Mouse (Mus musculus): ENCODE results near the gene Uaca.
"Not testable (repeated sequence)": the region's sequence is repeated elsewhere in the genome, so short reads cannot be mapped to it uniquely, and the experiment has no call there.

Gene Uaca

DNA sequence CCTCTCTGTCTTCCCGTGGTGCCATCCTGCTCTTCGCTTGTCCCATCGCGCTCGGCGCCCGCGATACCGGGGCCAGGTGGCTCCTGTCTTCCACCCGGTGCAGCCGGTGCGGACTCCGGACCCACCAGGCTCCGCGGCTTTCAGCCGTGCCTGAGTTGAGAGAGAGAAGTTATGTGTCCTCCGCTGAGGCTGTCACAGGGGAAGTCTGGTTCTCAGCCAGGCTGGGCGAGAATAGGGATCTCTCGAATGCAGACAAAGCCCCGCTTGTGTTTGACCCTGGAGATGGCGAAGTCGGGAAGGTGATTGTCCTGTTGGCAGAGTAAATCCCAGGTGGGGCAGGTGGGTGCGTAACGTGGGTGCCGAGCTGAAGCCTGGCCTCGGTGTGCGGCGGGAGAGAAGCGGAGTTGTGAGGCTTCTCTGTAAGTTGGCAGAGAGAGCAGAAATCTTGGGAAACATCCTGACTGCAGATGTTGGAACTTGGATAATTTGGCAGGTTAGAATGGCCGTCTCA is 554 bp downstream of the Uaca start:
- no peak for DNase-seq (ENCODE audit: low read depth, low spot score)

DNA sequence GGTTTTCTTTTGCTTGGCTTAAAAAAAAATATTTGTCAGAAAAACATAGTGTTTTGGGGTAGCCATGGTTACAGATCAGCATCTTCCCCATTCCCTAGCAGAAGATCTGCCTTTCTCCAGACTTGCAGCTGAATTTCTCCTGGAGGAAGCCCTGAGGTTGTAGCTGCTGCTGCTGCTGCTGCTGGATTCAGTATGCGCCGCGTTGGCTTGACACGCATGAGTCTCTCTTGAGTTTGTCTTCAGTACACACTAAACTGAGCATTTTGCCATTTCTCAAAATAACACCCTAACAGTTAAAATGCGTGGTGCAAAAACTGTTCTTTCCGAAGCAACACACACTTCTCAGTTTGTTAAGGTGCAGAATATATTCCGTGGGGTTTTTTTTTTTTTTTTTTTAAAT is 1.7 kb downstream of the Uaca start:
- DNase-seq (ENCODE audit: low read depth, low spot score): no peak

DNA sequence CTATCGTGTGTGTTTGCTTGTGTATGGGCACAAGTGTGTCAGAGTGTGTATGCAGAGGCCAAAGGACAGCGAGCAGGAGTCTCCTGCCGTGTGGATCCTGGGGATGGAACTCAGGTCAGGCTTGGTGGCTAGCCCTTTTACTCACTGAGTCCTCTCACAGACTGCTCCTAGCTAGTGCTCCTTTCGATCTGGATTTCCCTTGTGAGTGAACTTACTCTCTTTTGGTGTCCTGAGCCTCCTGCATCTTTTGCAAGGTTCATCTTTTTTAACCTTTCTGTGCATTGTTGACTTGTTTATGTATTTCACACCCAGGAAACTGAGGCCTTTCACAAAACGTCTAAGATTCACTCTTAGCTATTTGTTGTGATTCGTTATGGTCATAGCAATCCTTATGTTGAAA is 2.8 kb downstream of the Uaca start:
- no peak for DNase-seq (ENCODE audit: low read depth, low spot score)

DNA sequence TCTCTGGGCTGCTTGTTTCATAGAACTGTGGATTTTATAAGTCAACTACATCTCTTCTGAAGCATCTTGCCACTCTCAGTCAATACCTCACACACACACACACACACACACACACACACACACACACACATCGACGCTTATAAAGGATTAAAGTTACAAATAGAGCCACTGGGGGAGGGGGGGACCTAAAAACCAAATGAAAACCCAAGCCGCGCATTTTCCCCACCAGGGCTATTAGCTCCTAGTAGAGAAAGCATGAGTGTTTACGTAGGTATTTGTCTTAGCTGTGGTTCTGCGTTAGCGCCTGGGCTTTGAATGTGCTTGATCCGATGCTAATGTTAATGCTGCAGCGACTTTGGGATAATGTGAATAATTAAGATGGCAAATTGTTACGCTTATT is 4.7 kb downstream of the Uaca start:
- DNase-seq (ENCODE audit: low read depth, low spot score): no peak

DNA sequence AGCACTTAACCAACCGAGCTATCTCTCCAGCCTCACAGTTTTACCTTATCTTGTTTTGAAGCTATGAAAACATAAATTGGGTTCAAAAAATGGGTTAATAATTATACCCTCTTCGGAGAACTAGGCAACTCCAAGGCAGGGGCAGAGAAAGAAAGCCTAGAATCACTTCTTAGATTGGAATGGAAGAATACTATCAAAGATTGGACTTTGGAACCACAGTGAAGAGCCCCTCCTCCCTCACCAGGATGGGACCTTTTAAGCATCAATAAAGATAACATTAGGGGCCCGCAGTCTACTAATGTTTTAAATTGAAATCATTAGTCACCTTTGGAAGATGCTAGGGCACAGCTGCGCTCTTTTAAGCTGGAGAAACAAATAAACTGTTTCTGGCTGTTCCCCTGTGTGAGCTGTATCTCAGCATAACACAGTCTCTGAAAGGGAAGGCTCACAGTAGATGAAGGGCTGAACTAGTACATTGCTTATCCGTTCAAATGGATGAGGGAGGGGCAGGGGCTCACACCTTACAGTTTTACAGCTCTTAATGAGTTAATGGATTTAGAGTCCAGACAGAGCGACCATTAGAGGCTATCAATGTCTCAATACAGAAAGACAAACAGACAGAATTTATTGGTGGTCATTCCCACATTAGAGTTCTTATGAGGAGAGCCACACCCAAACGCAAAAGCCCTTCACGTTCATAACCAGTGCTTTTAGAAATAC is 6.5 kb downstream of the Uaca start:
- DNase-seq (ENCODE audit: low read depth, low spot score): no peak

DNA sequence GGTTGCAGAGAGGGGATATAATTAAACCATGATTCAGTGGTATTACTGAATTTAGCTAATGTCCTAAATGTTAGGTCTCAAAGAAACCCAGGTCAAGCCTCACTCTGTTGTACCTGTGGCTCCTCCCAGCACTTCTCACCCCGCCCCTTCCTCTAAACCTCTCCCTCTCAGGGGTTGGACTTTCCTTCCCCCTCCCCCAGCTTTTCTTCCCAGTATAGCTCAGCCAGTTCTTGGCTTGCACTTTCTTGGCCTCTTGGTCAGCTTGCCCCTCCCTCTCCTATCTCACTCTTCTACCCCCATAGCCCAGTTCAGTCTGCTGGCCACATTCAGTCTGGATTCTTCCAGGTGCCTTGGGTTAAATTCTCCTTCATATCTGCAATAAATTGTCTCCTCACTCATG is 7.4 kb downstream of the Uaca start:
- no peak for DNase-seq (ENCODE audit: low read depth, low spot score)

DNA sequence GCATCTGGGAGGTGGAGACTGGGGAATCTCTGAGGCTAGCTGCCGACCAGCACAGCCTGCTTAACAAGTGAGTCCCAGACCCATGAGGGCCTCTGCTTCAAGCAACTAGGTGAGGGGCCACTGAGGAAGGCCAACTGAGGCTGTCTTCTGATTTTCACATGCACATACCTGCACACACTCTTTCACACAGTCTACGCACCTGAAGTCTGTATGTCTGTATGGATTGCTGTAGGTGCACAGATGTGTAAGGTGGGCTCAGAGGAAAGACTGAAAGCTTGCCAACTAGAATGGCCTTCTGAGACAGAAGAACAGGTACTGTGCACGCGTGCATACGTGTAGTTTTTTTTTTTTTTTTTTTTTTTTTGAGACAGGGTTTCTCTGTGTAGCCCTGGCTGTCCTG is 8.0 kb downstream of the Uaca start:
- DNase-seq (ENCODE audit: low read depth, low spot score): no peak

DNA sequence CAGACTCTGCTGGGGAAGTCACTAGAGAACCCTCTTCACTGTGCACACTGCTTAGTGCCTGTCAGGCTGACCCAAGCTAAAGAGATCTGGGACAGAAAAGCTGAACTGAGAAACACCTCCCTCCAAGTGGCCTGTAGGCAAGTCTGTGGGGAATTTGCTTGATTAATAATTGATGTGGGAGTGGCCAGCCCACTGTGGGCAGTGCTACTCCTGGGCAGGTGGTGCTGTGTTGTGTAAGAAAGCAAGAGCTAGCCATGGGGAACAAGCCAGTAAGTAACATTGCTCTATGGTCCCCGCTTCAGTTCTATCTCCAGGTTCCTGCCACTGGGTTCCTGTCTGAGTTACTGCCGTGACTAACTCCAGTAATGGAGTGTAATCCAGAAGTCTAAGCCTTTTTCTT is 11.7 kb downstream of the Uaca start:
- no peak for DNase-seq (ENCODE audit: low read depth, low spot score)

DNA sequence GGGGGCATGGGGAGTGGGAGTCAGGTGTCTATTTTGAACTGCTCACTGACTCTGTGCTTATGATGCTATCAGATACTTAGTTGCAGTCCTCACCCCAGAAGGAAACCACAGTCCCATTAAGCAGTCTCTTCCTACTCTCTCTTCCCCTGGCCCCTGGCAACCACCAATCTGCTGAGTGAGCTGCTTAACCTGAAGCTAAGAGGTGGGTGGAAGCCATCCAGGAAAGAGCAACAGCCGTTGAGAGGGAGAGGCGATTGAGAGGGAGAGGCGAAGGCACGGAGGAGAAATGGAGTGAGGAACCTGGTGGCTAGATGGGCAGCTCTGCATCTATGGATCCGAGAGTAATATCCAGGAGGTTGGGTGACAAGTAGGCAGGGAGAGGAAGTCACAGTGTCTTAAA is 13.7 kb downstream of the Uaca start:
- no peak for DNase-seq (ENCODE audit: low read depth, low spot score)

DNA sequence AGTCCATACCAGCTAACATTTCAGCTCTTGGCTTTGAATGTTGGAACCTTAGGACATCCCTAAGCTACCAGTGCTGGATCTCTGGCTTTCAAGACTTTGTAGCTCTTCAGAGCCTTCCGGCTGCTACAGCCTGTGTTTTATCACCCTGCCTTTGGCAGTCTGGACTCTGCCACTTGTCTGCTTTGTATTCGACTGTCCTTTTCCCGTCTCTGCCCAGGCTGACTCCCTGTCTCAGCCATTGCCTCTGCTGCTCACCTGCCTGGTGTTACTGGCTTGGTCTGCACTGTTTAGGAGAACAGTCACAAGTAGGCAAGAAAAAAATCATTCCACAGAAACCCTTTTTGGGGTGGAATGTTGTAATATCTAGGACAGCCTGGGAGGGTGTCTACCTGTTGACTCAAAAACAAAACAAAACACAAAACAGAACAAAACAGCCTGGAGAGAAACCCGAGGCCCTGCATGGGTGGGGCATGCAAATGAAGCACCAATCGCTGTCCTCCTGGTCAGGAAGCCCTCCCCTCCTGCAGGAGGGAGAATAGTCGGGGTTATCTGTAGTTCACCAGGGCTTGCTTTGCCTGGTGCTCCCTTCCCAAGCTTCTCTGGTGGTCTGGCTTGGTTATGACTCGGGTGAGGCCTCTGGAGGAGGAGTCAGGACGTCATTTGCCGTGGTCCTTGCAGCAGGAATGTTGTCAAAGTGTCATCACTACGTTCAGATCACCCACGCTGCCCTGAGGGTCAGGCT is 19.0 kb downstream of the Uaca start:
- no peak for DNase-seq (ENCODE audit: low read depth, low spot score)

DNA sequence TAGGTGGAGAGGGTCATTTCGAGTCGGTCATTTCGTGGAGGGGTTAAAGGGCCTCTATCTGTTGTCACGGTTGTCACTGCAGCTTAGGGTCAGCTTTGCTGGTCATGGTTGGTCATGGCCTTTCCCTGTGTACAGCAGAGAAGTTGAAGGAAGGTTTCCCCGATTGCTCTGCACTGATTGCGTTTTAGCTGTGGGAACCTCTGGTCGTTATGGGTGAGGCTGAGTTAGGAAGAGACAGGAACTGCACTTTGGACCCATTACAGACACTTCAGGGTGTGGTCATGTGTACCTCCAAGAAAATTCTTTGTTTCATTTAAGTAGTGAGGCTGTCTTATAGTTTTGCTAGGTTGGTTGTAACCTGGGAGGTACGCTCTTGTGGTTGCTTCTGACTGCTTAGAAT is 21.2 kb downstream of the Uaca start:
- no peak for DNase-seq (ENCODE audit: low read depth, low spot score)

DNA sequence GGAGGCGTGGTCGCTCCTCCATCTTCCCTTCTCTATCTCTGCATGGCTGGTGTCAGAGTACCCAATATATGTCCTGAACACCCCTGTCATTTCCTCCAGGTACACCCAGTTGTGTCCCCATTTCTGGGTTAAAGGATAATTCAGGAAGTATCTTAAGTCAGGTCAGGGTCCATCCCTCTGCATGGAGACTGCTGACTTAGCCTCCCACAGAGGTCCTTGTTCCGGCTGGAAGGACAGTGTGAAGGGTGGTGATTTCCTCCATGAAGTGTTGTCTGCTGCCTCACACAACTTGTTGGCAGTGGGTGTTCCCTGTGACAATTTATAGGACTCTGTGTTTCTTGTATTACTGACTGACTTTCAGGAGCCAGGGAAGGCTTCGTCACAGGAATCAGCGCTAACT is 23.2 kb downstream of the Uaca start:
- no peak for DNase-seq (ENCODE audit: low read depth, low spot score)

DNA sequence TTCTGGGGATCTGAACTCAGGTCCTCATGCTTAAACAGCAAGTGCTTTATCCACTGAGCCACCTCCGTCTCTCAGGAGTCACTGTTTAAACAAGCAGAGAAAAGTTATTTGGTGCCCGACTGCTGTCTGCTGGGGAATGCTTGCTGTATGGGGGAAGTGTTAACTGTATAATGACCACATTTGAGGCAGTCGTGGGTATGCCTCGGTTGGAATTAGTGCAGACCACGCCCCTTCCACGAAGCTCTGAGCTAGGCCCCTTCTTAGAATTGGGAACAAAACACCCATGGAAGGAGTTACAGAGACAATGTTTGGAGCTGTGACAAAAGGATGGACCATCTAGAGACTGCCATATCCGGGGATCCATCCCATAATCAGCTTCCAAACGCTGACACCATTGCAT is 24.2 kb downstream of the Uaca start:
- not testable (repeated sequence) for DNase-seq (ENCODE audit: low read depth, low spot score)

DNA sequence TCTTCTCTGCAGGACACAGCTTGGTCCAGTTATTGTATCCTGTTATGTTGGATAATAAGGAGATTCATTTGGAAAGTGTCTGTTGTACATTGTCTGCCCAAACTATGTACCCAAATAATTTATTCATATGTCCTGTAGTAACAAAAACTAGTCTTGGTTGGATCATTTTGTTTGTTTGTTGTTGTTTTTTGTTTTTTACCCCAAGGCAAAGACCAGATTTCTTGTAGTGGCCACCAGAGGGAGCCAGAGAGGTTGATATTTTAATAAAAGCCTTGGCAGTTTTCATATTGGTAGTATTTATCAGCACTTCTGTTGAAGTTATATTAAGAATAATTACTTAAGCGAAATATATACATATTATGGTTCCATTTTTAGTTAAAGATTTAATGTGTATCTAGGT is 25.0 kb downstream of the Uaca start:
- no peak for DNase-seq (ENCODE audit: low read depth, low spot score)

DNA sequence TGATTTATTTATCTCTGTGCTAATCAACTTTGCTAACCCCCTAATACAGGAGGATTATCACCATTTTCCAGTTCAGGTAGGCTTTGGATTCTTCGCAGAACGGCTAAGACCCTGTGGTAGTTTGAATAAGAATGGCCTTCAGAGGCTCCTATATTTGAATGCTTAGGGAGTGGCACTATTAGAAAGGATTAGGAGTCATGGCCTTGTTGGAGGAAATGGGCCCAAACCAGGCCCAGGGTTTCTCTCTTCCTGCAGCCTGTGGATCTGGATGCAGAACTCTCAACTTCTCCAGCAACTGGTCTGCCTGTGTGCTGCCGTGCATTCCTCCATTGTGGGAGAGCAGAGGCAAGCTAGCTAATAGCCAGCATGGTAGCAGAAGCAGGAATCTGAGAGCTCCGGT is 27.2 kb downstream of the Uaca start:
- DNase-seq (ENCODE audit: low read depth, low spot score): no peak

DNA sequence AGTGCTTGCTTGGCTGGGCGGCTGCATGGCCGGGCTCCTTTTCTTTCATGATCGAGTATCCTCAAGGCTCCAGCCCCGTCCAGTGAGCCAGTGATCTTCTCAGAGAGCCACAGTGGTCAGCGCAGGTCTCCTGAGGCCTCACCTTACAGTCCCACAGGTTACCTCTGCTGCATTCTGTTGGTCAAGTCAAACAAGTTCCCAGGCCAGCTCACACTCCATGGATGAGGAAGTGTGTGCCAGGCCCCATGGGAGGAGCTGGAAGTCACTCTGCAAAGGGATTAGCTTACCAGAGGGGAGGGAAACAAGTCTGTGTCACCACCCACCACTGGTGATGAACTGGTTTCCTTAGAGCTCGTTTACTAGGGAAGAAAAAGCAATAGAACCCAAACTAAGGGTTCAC is 28.3 kb downstream of the Uaca start:
- no peak for DNase-seq (ENCODE audit: low read depth, low spot score)

DNA sequence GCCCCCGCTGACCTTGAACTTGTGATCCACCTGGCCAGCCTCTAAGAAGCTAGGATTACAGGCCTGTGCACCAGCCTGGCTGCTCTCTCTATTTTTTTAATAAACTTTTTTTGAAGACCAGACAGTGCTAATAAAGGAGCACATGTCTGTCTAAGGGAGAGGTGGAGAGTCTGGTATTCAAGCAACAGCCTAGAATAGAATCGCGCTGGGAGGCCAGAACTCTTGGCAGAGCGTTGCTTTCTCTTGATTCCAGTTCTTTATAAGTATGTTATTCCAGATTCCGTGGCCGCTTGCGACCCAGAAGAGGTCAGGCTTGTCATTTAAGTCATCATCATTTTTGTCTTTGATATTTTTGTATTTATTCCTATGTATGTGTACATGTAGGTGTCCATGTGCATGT is 31.2 kb downstream of the Uaca start:
- no peak for DNase-seq (ENCODE audit: low read depth, low spot score)

DNA sequence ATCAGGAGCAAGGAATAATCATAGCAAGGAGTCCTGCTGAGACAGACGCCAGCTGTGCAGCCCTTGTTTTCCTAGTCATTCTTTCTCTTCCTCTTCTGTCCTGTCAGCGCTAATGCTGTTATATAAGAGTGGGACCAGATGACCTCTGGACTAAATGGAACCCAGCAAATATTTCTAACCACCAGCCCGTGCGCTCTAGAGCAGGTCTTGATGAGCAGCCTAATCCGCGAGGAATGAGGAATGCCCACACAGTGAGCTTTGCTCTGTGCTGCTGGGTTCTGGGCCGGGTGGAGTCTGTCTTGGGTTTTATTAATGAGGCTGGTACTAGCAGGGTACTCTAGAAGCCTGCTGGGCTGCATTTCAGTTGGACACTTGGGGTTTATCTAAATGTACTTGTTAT is 32.4 kb downstream of the Uaca start:
- no peak for DNase-seq (ENCODE audit: low read depth, low spot score)

DNA sequence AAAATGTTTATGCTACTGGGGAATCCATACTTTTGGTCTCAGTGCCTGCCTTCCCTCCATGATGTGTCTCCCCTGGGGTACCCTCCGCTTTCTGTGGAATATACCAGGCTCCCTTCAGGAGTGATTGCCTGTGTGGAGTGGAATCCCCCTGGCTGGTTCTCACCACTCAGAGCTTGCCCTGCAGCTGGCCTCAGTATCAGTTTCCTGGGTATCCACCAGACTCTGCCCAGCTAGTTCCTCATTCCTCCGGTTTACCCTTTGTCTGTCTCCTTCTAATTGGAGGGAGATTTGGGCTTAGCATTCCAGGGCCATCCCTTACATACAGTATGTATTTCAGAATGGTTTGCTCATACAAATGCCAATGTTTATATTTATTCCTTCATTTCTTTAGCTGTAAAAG is 33.9 kb downstream of the Uaca start:
- no peak for DNase-seq (ENCODE audit: low read depth, low spot score)

DNA sequence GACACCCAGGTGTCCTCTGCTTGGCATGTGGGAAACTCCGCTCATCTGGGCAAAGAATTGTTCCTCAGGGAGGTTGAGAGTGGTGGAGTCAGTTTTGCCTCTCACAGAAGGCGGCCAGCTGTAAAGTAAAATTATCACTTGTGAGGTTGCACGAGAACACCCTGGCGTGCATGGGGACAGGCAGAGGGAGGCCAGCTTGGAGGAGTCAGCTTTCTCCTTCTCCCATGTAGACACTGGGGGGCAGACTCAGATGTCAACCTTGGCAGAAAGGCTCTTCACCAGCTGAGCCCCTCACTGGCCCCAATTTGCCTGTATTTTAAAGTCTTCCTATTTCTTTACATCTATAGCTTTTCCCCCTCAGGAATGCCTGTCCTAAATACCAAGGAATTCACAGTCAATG is 35.3 kb downstream of the Uaca start:
- no peak for DNase-seq (ENCODE audit: low read depth, low spot score)

DNA sequence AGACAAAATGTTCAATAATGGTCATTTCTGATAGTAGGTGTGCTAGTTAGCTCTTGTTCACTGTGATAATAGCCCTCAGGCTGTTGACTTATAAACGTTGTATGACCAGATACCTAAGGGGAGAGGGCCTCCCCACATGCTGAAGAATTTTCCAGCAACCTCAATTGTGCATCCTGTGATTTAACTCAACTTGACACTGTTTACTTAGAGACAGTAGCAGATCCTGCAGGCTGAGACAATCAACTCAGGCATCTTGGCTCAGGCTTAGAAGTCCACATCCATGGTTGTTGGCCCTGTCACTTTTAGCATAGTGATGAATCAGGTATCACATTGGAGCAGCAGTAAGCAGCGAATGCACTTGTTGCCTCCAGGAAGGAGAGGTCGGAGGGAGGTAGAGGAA is 35.7 kb downstream of the Uaca start:
- DNase-seq (ENCODE audit: low read depth, low spot score): no peak

DNA sequence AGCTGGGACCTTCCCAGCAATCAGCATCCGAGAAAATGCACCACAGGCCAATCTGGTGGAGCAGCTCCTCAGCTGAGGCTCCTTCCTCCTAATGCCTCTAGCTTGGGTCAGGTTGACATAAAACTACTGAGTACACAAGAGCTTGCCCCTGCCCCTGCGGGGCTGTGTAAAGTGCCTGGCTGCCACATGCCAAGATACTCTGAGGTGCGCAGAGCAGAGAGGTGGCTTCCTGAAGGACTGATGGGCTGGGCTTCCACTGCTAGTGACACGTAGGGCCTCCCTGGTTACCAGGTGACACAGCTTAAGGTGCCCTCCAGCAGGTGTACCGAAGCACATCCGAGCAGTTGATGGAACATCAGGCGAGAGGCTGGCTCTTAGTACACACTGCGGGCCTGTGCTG is 37.9 kb downstream of the Uaca start:
- DNase-seq (ENCODE audit: low read depth, low spot score): no peak

DNA sequence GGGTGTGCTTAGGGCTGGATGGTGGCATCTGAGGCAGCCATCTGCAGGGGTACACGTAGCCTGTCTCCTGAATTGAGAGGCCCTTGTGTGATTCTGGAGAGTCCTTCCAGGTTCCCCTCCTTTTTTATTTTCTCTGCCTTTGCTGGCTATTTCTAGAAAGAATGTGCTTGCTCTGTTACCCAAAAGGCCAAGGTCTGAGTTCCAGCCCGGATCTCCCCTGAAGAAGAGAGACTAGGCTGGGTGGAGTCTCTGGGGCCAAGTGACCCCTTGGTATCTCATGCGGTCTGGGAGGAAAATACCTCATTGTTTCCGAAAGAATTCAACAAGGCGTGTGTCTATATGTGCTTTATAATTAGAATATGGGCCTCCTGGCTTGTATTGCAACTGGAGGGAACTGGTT is 41.8 kb downstream of the Uaca start:
- no peak for DNase-seq (ENCODE audit: low read depth, low spot score)

DNA sequence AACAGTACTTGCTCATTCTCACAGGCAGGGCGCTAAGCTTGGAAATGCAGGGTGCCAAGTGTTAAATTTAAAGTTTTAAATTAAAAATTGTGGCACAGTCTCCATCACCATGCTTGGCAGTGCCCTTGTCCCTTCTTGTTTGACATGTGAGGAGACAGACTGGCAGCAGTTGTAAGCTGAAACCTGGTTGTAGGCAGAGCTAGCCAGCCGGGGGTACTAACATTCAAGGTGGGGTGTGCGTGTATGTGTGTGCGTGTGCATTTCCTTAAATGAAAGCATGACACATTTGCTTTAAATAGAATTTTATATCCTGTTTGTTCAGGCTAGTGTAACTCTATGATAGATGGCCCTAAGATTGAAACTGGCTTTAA is 42.7 kb downstream of the Uaca start:
- no peak for DNase-seq (ENCODE audit: low read depth, low spot score)
